Mouse (Mus musculus): ENCODE data around the gene Ppp1r14b. TPM values are rescaled to one million over a fixed set of nuclear protein-coding genes. Genes with fewer than 3 reads are reported as not detected.
A peak's percentile ranks its signal among the peaks of the same experiment; 100 is the strongest.
"Not testable (repeated sequence)": the region's sequence is repeated elsewhere in the genome, so short reads cannot be mapped to it uniquely, and the experiment has no call there.

Ppp1r14b gene
- polyA plus RNA-seq, 1 experiment, result 626 TPM

DNA sequence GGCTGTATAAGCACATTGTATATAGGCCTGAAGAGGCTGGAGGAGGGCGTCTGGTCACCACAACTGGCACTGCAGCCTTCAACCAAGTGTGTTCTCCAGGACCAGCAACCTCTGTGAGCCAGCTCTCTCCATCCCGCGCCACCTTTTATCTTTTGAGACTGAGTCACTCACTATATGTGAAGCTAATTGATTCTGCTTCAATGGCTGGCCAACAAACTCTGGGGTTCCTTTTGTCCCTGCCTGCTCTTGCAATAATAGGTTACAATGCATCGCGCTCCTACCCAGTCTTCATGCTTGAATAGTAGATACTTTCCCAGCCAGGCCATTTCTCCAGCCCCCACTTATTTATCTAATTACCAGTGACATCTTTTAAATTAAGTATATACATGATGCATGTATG lies 8.9 kb downstream of the Ppp1r14b start:
- Histone ChIP-seq H3K9me3 (no peaks in the 10 kb centered on the region), H3K4me1 (peaks cover 63% of the 10 kb centered on the region), H3K27me3 (replicated peaks) (no peaks in the 10 kb centered on the region), H3K4me3 (replicated peaks) (no peak overlapping the region), H3K36me3 (replicated peaks; ENCODE audit: low read length) (peaks cover 38% of the 10 kb centered on the region)
- TF ChIP-seq FLI1 (IDR thresholded peaks at IDR 0.05; ENCODE audit: low read length) (no peak), GATA1 (IDR thresholded peaks at IDR 0.05; ENCODE audit: borderline replicate concordance, low read length) (no peak)

DNA sequence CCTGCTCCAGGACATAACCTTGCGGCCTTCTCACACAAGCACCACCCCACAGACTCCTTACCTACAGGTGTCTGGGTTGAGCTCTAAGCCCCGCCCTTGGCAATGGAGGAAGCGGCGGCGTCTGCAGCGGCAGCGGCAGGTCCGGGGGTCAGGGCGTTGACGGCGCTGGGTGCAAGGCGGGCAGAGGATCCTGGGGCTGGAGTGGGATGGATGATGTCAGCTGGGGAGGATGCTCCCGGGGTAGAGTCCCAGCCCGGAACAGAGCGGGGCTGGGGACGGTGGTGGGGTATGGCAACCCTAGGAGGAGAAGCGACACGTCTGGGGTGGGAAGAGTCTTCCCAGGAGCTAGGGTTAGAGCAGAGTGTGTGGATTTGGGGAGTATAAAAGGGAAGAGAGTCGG lies 10.5 kb downstream of the Ppp1r14b start:
- Histone ChIP-seq H3K36me3 (replicated peaks; ENCODE audit: low read length) (peaks cover 45% of the 10 kb centered on the region), H3K4me3 (replicated peaks) (no peak overlapping the region), H3K9me3 (no peaks in the 10 kb centered on the region), H3K27me3 (replicated peaks) (no peaks in the 10 kb centered on the region), H3K4me1 (peaks cover 60% of the 10 kb centered on the region)
- TF ChIP-seq FLI1 (IDR thresholded peaks at IDR 0.05; ENCODE audit: low read length), result no peak
- TF ChIP-seq GATA1 (IDR thresholded peaks at IDR 0.05; ENCODE audit: borderline replicate concordance, low read length), result no peak

DNA sequence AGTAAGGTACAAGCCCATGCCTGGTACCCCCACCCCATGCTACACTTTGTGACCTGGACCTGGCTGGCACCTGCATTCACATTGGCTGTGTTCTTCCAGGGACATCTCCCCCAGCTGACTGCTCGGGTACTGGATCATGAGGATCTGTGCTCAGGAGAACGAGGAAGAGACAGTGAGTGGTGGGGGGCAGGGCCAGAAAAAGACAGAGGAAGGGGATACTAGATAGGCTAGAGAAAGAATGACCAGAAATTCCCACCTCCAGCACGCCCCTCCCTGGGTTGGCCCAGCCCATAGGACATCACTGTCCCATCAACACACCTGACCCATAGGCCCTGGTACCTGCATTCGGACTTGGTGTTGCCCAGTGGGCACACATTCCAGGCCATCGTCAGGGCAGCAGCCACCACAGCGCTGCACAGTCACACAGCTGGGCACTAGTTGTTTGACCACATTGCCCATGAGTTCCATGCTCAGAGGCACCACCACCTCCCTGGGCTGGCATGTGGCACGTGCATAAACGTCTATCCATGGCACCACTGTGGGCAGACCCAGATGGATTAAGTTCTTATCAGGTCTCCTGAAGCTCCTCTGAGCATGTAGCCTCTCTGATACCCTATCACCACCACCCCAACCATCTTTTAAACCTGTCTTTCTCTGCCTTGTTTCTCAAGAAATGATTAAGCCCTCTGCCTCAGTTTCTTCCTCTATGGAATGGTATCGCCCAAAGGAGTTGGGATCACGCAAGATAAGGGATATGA lies 11.4 kb downstream of the Ppp1r14b start:
- Histone ChIP-seq H3K27me3 (replicated peaks) (no peaks in the 10 kb centered on the region), H3K9me3 (no peaks in the 10 kb centered on the region), H3K4me1 (peaks cover 59% of the 10 kb centered on the region), H3K4me3 (replicated peaks) (peak overlapping the region; percentile 95), H3K36me3 (replicated peaks; ENCODE audit: low read length) (peaks cover 45% of the 10 kb centered on the region)
- TF ChIP-seq FLI1 (IDR thresholded peaks at IDR 0.05; ENCODE audit: low read length) (no peak), GATA1 (IDR thresholded peaks at IDR 0.05; ENCODE audit: borderline replicate concordance, low read length) (no peak)

DNA sequence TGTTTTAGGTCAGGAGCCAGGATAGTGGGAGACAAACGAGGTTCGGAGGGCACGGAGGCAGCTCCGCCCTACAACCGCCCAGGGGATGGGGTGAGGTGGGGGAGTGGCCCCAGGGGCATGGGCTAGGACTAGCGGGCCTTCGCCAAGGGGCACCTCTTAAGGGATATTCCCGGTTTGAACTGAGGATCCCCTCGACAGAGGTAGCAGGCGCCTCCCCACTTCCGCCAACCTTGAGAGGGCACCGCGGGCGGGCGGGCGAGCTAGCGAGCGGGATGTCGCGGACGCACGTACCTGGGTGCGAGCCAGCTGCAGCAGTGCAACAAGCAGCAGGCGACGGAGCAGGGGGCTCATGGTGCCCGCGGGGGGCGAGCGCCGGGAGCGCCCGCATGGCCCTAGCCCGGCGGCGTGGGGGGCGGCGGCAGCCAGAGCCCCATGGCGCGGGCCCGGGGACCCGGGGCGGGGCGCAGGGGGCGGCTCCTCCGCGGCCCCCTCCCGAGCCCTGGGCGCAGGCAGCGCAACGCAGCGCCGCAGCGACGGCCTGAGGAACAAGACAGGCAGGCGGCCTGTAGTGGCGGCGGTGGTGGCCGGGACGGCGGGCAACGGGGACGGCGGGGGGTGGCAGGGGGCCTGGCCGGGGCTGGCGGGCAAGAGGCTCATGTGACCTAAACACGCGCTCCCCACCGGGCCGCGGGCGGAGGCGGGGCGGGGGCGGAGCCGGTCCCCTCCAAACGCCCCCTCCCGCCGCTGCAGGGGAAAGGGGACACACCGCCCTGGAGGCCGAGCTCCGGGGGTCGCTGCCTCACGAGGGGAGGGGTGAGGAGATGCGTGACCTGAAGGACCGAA lies 12.5 kb downstream of the Ppp1r14b start, which contains the start of gene Vegfb:
Gene Vegfb (minus strand): TSS at position 591 of the 843 bp plus-strand sequence.
- Histone ChIP-seq H3K4me1 (peaks cover 56% of the 10 kb centered on the region), H3K9me3 (no peaks in the 10 kb centered on the region), H3K4me3 (replicated peaks) (peak within 1 kb of the TSS; percentile 95), H3K36me3 (replicated peaks; ENCODE audit: low read length) (peaks cover 42% of the 10 kb centered on the region), H3K27me3 (replicated peaks) (no peaks in the 10 kb centered on the region)
- TF ChIP-seq FLI1 (IDR thresholded peaks at IDR 0.05; ENCODE audit: low read length) (no peak), GATA1 (IDR thresholded peaks at IDR 0.05; ENCODE audit: borderline replicate concordance, low read length) (no peak)

DNA sequence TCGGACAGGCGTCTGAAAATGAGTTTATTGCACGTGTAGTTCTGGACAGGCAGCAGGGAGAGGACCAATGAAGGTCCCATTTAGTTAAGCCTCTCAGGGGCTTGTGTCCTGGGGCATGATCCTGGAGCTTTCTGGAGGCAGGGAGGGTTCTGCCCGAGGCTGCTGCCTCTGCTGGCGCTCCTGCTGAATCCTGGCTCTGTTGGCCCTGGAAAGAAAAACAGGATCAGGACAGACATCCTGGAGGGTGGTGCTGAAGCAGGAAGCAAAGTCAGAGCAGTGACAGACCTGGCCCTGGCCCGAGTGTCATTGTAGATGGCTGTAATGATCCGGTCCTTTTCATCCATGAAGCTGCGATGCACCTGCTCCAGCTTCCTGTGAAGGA lies 13.1 kb downstream of the Ppp1r14b start:
- H3K4me1 ChIP-seq, result peaks cover 54% of the 10 kb centered on the region
- TF ChIP-seq GATA1 (IDR thresholded peaks at IDR 0.05; ENCODE audit: borderline replicate concordance, low read length) (no peak), FLI1 (IDR thresholded peaks at IDR 0.05; ENCODE audit: low read length) (no peak)
- peaks cover 37% of the 10 kb centered on the region for H3K36me3 ChIP-seq (replicated peaks; ENCODE audit: low read length)
- peak overlapping the region; percentile 95 for H3K4me3 ChIP-seq (replicated peaks)
- H3K27me3 ChIP-seq (replicated peaks), result no peaks in the 10 kb centered on the region
- H3K9me3 ChIP-seq, result no peaks in the 10 kb centered on the region

DNA sequence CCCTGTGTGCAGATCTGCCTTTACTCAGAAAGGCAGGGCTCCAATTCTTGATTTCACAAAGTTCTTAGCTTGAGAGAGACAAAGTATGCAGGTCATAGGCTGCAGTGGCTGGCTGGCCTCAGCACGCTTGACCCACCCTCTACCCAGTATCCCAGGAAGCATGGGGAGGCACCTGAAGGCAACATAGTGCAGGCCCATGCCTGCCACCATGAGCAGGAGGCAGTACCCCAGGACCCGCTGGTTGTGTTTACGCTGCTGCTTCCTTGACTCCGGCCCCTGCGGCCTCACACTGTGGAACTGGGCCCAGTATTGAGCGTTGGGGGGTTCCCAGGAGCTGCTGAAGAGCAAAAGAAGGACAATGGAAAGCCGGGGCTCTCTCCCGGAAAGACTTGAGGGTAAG lies 14.5 kb downstream of the Ppp1r14b start:
- no peaks in the 10 kb centered on the region for H3K9me3 ChIP-seq
- no peak overlapping the region for H3K4me3 ChIP-seq (replicated peaks)
- H3K4me1 ChIP-seq, result peaks cover 66% of the 10 kb centered on the region
- TF ChIP-seq GATA1 (IDR thresholded peaks at IDR 0.05; ENCODE audit: borderline replicate concordance, low read length) (no peak), FLI1 (IDR thresholded peaks at IDR 0.05; ENCODE audit: low read length) (no peak)
- H3K27me3 ChIP-seq (replicated peaks), result no peaks in the 10 kb centered on the region
- H3K36me3 ChIP-seq (replicated peaks; ENCODE audit: low read length), result peaks cover 32% of the 10 kb centered on the region

DNA sequence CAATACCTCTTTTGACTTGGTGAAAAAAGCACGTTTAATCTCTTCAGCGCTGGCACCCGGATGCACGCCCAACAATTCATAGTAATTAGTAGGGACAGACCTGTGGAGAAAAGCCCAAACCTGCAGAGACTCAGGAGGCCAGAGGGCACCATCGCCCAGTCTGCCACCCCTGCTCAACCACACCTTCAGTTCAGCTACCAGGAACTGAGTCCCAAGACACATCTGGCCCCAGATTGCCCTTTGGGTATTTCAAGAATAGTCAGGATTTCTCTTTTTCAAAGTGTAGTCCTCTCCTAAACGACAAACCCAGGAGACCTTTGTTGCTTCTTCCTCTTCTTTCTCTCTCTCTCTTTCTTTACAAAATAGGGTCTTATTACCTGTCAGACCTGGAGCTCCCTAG lies 15.9 kb downstream of the Ppp1r14b start:
- Histone ChIP-seq H3K36me3 (replicated peaks; ENCODE audit: low read length) (peaks cover 19% of the 10 kb centered on the region), H3K9me3 (no peaks in the 10 kb centered on the region), H3K4me1 (peaks cover 72% of the 10 kb centered on the region), H3K4me3 (replicated peaks) (no peak overlapping the region), H3K27me3 (replicated peaks) (no peaks in the 10 kb centered on the region)
- TF ChIP-seq FLI1 (IDR thresholded peaks at IDR 0.05; ENCODE audit: low read length) (no peak), GATA1 (IDR thresholded peaks at IDR 0.05; ENCODE audit: borderline replicate concordance, low read length) (no peak)

DNA sequence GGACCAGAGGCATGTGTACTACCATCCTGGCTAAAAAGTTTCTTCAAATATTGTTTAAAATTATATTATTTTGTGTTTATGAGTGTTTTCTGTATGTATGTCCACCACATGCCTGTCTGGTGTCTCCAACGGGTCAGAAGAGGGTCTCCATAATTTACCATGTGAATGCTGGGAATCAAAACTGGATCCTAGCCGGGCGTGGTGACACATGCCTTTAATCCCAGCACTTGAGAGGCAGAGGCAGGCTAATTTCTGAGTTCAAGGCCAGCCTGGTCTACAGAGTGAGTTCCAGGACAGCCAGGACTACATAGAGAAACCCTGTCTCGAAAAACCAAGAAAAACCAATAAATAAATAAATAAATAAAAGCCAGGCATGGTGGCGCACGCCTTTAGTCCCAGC lies 16.4 kb downstream of the Ppp1r14b start:
- Histone ChIP-seq H3K4me1 (peaks cover 72% of the 10 kb centered on the region), H3K36me3 (replicated peaks; ENCODE audit: low read length) (peaks cover 15% of the 10 kb centered on the region)
- not testable (repeated sequence) for H3K27me3 ChIP-seq (replicated peaks); H3K9me3 ChIP-seq; H3K4me3 ChIP-seq (replicated peaks)

DNA sequence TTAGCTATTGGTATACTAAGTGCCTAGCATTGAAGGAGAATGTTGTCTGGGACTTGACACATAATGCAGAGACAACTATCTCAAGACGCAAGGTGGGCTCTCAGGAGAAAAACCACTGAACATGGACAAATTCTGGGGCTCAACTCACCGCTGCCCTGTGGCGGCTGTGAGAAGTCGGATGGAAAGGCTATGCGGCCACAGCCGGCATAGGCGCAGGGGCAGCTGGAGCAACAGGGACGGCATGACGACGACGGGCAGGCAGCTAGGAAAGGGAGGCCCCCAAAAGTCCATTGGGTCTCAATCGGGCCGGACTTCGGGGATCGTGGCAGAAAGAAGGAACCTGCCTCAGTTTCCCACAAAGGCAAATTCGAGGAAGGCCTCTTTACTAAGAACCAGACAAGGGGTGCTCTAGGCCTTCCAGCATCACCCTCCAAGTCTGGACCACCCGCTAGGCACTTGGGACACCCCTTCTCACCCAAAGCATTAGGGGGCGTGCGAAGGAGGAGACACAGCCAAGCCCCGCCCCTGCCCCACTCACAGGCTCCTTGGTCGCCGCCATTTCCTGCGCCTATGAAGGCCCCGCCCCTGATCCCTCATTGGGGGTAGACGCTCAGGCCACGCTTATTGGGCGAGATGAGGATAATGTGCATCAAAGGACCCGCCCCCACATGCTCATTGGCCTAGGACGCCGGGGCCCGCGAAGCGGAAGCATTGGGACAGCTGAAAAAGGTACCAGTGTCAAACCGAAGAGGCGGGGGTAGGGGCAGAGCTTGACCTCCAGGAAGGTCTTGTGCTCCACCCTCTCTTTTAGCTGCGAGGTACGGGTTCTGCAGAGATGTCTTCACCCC lies 17.5 kb downstream of the Ppp1r14b start, which contains the start of gene Dnajc4:
Gene Dnajc4 (minus strand): TSS at position 562 of the 848 bp plus-strand sequence.
- TF ChIP-seq FLI1 (IDR thresholded peaks at IDR 0.05; ENCODE audit: low read length) (no peak), GATA1 (IDR thresholded peaks at IDR 0.05; ENCODE audit: borderline replicate concordance, low read length) (no peak)
- peak within 1 kb of the TSS; percentile 96 for H3K4me3 ChIP-seq (replicated peaks)
- no peaks in the 10 kb centered on the region for H3K27me3 ChIP-seq (replicated peaks)
- no peaks in the 10 kb centered on the region for H3K9me3 ChIP-seq
- H3K4me1 ChIP-seq, result peaks cover 72% of the 10 kb centered on the region
- peaks cover 14% of the 10 kb centered on the region for H3K36me3 ChIP-seq (replicated peaks; ENCODE audit: low read length)

All from megakaryocyte, embryonic 14.5 days (primary cell).